Mouse (Mus musculus): ENCODE data around the gene Tmem102.

Tmem102 gene

DNA sequence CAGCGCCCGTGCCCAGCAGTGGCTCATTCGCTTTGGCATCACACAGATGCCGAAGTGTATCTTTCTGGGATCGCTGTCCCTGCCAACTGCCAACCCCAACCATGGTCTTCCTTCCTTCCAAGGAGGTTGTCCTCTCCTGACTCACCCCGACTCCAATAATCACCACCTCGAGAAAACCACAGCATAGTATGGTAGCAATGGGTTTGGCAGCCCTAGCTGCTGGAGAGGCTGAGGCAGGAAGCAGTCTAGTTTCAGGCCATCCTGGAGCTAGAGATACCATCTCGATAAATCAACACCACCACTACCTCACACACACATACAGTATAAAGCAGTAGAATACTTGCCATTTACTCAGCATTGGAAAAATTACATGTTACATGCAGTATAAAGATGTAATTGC is 13.4 kb upstream of the Tmem102 start:
- no peak for DNase-seq

DNA sequence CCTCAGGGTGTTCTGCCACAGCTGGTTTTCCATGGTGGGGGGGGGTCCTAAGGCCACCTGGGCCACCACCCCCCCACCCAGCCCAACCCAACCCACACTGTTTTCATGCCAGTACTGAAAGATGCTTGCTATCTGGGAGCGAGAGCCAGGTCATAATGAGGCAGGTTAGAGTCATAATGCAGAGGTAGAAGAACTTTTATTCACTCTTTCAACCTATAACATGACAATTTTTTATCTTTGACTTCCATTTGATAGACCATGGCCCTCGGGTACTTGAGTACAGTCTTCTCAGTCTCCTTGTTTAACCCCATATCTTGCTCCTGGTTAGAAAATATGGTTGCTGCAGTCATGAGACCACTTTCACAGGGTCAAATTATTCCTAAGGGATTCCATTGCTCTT is 12.9 kb upstream of the Tmem102 start, which contains the start of gene Spem2:
Gene Spem2 (minus strand): TSS at position 101 of the 400 bp plus-strand sequence.
- no peak for DNase-seq

GRCm38 (mm10) chr11:69816520-69816919 is 11.1 kb upstream of the Tmem102 start:
- DNase-seq, result no peak

DNA sequence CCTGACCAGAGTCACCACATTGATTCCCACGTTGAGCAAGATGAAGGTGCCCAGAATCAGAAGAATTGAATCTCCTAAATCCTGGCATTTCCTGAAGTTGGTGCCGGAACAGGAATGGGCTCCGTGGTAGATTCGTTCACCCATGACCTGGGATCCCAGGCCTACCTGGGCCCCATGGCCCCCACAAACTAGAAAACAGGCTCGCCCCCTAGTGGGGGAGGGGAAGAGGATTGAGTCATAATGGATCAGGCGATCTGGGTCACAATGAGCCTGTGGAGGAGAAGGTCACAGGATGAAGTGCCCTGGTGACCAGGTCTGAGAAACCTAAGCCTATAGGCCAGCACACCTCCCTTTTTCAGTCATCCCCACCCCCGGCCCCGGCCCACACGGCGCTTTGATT is 9.7 kb upstream of the Tmem102 start, which contains the start of gene Gm39566:
Gene Gm39566 (minus strand): TSS at position 144 of the 400 bp plus-strand sequence.
- no peak for DNase-seq

DNA sequence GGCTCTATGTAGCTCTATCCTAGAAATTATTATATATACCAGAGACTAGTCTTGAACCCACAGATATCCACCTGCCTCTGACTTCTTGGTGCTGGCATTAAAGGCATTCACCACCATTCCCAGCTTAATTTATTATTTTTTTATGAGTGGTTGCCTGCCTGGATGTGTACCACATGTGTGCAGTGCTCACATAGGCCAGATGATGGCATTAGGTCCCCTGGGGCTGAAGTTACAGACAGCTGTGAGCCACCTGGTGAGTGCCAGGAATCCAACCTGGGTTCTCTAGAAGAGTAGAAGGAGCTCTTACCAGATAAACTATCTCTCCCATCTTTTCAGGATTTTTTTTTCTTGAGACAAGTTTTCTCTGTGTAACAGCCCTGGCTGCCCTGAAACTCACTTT is 4.9 kb upstream of the Tmem102 start:
- no peak for DNase-seq

DNA sequence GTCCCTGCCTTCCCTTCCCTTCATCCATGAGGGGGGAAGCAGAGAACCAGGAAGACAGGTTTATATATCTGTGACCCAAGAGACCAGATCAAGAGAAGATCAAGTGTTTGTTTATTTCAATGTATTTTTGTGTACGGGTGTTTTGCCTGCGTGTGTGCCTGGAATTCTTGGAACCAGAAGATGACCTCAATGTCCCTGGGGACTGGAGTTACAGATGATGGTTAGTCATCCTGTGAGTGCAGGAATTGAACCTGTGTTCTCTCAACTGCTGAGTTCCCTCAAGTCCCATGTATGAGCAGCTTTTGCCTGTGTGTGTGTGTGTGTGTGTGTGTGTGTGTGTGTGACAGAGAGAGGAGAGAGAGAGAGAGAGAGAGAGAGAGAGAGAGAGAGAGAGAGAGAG is 2.2 kb upstream of the Tmem102 start:
- no peak for DNase-seq

DNA sequence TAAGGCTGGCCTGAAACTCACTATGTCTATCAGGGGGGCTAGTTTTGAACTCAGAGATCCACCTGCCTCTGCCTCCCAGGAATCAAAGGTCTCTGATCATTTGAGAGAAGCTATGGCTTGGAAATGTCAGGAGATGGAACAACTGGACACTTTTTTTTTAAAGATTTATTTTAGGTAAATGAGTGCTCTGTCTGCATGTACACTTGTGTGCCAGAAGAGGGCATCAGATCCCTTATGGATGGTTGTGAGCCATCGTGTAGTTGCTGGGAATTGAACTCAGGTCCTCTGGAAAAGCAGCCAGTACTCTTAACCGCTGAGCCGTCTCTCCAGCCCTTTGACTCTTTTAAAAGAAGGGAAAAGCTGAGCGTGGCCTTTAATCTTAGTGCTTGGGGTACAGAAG is 954 bp upstream of the Tmem102 start:
- no peak for DNase-seq

DNA sequence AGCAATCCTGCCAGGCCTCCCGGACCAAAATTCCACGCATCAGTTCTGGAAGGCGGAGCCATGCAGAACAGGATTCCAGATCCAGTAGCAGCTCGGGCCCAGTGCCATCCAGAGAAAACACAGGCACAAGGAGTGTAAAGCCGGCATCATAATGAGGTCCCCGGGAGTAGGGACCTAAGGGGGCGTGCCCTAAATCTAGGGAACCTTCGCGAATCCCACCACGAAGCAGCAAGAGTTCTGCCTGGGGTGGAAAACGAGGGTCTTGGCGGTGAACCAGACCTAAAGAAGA is 828 bp downstream of the Tmem102 start:
- peak in 1 of 2 experiments; percentile 45 for DNase-seq

GRCm38 (mm10) chr11:69803786-69804651 is 1.4 kb downstream of the Tmem102 start:
- DNase-seq, result peak; percentile 68 to 70

DNA sequence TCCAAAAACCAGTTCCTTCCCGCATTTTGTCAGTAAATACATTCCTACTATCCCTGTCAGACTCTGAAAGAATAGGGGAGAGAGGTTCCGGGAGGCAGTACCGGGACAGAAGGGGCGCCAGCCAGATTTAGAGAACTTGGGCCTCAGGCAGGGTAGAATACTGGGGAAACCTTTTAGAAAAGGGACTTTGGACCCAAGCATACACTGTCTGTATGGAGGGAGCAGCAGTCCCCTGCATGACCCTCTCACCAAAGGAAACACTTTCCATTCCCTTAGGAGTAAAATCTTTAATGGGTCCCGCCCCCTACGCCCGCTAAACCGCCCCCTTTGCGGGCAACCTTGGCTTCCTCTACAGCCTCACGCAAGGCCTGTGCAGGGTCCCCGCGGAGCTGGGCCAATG is 2.1 kb downstream of the Tmem102 start:
- peak in 1 of 2 experiments; percentile 31 for DNase-seq

DNA sequence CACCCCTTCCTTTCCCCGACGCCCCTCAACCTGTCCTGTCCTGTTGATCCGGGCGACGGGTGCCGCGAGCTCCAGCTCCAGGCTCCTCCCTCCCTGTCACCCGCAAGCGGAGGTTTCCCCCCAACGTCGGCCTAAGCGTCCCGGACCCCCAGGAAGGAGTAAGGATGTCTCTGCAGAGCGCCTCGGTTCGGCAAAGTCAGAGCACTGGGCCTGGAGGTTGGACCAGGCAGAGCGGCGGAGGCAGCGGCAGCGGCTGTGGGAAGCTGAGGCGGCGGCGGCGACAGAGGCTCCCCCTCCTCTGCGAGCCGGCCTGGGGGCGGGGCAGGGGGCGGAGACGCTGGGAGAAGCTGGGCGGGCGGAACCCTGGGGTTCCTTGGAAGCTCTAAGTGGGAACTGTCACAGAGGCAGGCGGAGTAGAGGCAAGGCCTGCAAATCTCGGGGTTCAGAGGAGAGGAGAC is 2.7 kb downstream of the Tmem102 start:
- DNase-seq, result peak; percentile 90 to 96

DNA sequence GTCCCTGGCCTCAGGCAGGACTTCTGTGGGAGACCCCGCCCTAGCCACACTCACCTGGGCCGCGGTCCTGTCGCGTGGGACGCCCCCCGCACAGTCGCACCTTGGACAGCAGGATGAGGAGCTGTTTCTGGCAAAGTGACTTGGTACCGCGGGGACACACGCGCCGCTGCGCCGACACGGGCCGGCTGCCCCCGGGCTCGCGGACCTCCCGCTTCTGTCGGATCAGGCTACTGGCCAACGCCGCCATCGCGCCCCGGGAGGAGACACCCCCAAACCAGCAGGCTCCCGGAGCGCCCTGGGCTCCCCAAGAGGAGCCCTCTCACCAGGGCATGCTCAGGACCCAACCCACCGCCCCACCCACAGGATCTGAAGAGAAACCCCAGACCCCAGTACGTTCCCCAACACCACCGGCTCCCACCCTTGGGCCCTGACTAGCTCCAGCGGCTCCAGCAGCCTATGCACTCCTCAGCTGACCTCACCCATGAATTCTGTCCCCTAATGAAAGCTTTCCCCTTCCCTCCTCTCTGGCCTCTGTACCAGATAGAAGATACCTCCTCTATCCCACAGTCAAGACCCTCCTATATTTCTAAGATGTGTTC is 3.9 kb downstream of the Tmem102 start, which contains the start of gene Fgf11:
Gene Fgf11 (minus strand): TSS at position 479 of the 599 bp plus-strand sequence.
- peak; percentile 43 to 56 for DNase-seq

DNA sequence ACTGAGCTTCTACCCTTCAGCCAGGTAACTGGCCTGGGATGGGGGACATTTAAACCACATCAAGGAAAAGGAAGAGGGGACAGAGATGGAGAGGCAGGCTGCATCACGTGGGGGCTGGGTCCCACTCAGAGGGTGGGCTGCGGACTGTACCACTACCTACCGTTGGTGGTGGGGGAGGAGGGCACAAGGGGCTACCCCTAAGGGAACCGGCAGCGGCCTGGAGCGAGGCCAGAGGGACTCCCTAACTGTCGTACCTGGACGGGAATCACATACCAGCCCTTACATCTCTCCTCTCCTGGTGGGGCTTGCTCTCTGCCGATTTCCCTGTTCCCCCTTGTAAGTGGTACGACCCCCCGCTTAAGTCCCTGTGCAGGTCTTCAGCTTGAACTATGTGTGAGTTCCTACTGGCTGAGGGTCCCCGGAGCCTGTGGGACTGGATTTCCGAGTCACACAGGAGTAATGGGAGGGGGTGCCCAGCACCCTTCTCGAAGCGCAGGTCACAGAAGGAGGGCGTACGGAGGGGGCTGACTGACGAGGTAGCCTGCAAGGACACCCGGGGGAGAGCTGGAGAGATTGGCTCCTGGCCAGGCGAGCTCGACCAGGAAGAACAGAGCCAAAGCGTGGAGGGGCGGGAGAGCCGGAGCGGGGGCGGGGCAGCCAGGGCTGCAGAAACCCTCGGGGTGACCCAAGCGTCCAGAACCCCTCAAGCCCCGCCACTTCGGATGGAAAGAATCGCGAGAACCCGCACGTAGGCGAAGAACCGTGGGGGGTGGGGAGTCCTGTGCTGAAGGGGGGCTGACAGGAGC is 4.8 kb downstream of the Tmem102 start:
- peak; percentile 87 to 90 for DNase-seq

DNA sequence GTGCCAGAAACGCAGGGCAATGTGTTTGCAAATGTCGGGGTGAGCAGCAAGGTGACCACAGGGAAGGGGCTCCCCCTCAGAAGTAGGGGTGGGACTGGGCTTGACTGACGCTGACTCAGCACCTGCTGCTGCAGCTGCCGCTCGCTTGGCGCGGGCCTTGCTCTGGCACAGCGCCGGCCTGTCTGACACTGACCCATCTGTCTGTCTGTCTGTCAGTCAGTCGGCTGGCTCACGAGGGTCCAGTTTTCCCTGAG is 5.4 kb downstream of the Tmem102 start:
- peak; percentile 90 to 92 for DNase-seq

DNA sequence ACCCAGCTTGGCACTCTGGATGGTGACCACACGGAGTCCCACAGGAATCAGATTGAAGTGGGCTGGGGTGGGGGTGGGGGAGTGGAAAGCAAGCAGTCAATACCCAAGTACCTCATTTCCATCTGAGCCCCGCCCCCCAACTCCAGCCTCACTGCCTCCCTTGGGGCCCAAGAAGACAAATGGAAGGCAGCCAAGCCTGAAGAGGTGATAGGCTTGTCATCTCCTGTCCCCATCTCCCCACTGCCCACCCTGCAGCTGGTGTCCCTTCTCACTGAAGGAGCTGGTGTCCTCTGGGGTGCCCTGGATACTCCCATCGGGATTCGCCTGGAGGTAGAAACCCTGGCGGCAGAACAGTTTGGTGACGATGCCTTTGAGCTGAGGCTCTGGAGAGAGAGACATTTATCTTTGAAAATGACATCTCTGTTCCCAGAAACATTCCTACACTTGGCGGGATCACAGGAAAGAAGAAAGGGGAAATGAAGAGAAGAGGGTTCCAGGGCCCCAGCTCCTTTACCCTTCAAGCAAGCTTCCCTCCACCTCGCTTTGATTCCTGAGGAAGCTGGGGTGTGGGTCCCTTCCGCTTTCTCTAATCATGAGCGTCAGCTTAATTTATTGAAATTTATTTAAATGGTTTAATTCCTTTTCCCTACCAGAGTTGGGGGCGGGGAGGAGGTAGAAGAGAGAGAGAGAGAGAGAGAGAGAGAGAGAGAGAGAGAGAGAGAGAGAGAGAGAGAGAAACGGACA is 5.9 kb downstream of the Tmem102 start:
- DNase-seq, result peak; percentile 64 to 67

GRCm38 (mm10) chr11:69797924-69798323 is 7.5 kb downstream of the Tmem102 start:
- DNase-seq, result no peak

DNA sequence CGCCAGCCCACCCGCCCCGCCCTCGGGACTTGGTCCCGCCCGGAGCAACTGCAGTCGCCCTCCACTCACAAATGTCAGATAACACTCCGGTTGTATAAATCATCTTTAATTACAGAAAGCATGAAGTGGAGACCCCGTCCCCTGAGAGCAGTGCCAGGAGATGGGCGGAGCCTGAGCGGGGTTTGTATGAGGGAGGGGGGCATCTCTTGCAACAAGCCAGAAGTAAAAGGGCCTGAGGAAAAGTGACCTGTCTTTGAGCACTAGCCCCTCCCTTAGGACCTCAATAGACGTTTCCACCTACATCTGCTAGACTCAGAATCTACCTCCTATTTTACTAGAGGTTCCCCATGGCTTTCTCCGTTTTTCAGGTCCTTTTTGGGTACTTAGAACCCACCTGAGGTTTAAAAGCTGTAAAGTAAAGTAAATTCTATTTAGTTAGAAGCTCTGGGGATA is 9.4 kb downstream of the Tmem102 start:
- DNase-seq, result peak in 1 of 2 experiments; percentile 44

GRCm38 (mm10) chr11:69795168-69795982 is 10.0 kb downstream of the Tmem102 start, which contains the start of gene Chrnb1:
TSS of gene Chrnb1 (minus strand) at chr11:69795943.
- DNase-seq, result peak; percentile 94 to 96

- no peak for DNase-seq
Measured at GRCm38 (mm10) chr11:69793429-69793828, 12.0 kb downstream of the Tmem102 start.

- DNase-seq, result no peak
Measured at GRCm38 (mm10) chr11:69791420-69791819, 14.0 kb downstream of the Tmem102 start.

GRCm38 (mm10) chr11:69789431-69789830 is 16.0 kb downstream of the Tmem102 start:
- DNase-seq, result no peak

DNA sequence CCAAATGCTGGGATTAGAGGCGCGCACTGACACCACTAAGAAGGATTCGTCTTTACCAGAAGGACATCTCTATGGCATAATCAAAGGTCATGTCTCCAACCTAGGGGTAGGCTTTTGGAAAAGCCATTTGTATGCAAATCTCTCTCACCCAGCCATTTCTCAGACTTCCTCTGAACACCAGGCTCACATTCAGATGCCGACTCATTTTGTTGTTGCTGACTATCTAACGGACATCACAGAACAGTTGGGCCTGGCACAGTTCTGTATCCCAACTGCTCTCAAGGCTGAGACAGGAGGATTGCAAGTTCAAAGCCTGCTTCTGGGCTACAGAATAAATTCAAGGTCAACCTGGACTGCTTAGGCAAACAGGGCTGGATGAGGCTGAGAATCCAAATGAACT is 18.1 kb downstream of the Tmem102 start:
- DNase-seq, result no peak
